Mouse (Mus musculus) layer of hippocampus, adult 8-10 months (tissue): ENCODE measurements around the gene Glyctk. TPM values are rescaled to one million over a fixed set of nuclear protein-coding genes. Genes with fewer than 3 reads are reported as not detected.

Source experiments
- DNase-seq, 2 experiments: peaks; one replicate each; pipeline ENCODE4 v3.0.0; 2022; ENCODE audit warnings: low spot score in 2 of 2
- total RNA-seq, 4 experiments: library from RNA; stranded (reverse); gene quantifications; 2 replicates each; pipeline ENCODE4 v1.2.4; 2022

Glyctk gene
- total RNA-seq: 1 to 10 TPM; 3.5 to 6.2 (median 5.9) TPM

GRCm38 (mm10) chr9:106158037-106158491 is at the start of gene Glyctk:
TSS of gene Glyctk (minus strand) at chr9:106158138.
- no peak for DNase-seq

- no peak for DNase-seq
These were observed 48.6 kb upstream of the Glyctk start for GRCm38 (mm10) chr9:106206515-106206914.

GRCm38 (mm10) chr9:106205713-106206290 is 47.9 kb upstream of the Glyctk start:
- no peak for DNase-seq

GRCm38 (mm10) chr9:106203990-106204851 is 46.3 kb upstream of the Glyctk start:
- no peak for DNase-seq

- peak; percentile 82 to 87 for DNase-seq
These were observed 45.1 kb upstream of the Glyctk start, which contains the start of gene Twf2 for GRCm38 (mm10) chr9:106202819-106203636. TSS of gene Twf2 (plus strand) at chr9:106203108.

- DNase-seq: no peak
These were observed 44.0 kb upstream of the Glyctk start for GRCm38 (mm10) chr9:106201895-106202294.

- DNase-seq: no peak
These were observed 41.8 kb upstream of the Glyctk start, which contains the start of gene Ppm1m for GRCm38 (mm10) chr9:106199535-106200272. TSS of gene Ppm1m (minus strand) at chr9:106199746.

- no peak for DNase-seq
These were observed 41.1 kb upstream of the Glyctk start for GRCm38 (mm10) chr9:106198962-106199458.

- no peak for DNase-seq
These were observed 39.8 kb upstream of the Glyctk start for GRCm38 (mm10) chr9:106197732-106198131.

GRCm38 (mm10) chr9:106197081-106197713 is 39.3 kb upstream of the Glyctk start:
- no peak for DNase-seq

- DNase-seq: no peak
These were observed 37.8 kb upstream of the Glyctk start for GRCm38 (mm10) chr9:106195693-106196092.

- DNase-seq: no peak
These were observed 36.2 kb upstream of the Glyctk start for GRCm38 (mm10) chr9:106193930-106194807.

GRCm38 (mm10) chr9:106192998-106193397 is 35.1 kb upstream of the Glyctk start:
- no peak for DNase-seq

- DNase-seq: no peak
These were observed 34.1 kb upstream of the Glyctk start for GRCm38 (mm10) chr9:106192024-106192423.

GRCm38 (mm10) chr9:106191355-106191754 is 33.4 kb upstream of the Glyctk start:
- no peak for DNase-seq

GRCm38 (mm10) chr9:106183996-106184395 is 26.1 kb upstream of the Glyctk start:
- no peak for DNase-seq

GRCm38 (mm10) chr9:106182146-106182545 is 24.2 kb upstream of the Glyctk start:
- no peak for DNase-seq

GRCm38 (mm10) chr9:106179964-106180363 is 22.0 kb upstream of the Glyctk start:
- DNase-seq: no peak

- no peak for DNase-seq
These were observed 21.5 kb upstream of the Glyctk start for GRCm38 (mm10) chr9:106179454-106179853.
